Mouse (Mus musculus) intestine, embryonic 14.5 days (tissue): ENCODE data around the gene Map2k1. TPM values are rescaled to one million over a fixed set of nuclear protein-coding genes. Genes with fewer than 3 reads are reported as not detected.
A peak's percentile ranks its signal among the peaks of the same experiment; 100 is the strongest.
"Not testable (repeated sequence)": the region's sequence is repeated elsewhere in the genome, so short reads cannot be mapped to it uniquely, and the experiment has no call there.

ENCODE experiments used
- ATAC-seq: fragments of 200-750 bp; cut with Nextera tagmentation; replicated peaks from 2 replicates; pipeline ENCODE4 v1.8.0; 2017; ENCODE audit warnings: low read depth, moderate number of reproducible peaks, moderate TSS enrichment, moderate library complexity; ENCODE audit not compliant: low FRiP score, low TSS enrichment
- DNase-seq: peaks from one replicate; pipeline ENCODE4 v3.0.0-alpha.2; 2018; ENCODE audit warnings: low spot score
- H3K27ac ChIP-seq: fragments of 300-500 bp; sonication (generic); 2 replicates; pipeline ENCODE4 v1.5.1; 2014; ENCODE audit warnings: low read depth, mild to moderate bottlenecking, control low read depth
- H3K27me3 ChIP-seq: fragments of 300-500 bp; sonication (generic); replicated peaks from 2 replicates; pipeline ENCODE4 v1.6.1; 2014; ENCODE audit warnings: low read length, control low read depth; ENCODE audit not compliant: control insufficient read depth, insufficient read depth
- H3K36me3 ChIP-seq: fragments of 300-500 bp; sonication (generic); 2 replicates; pipeline ENCODE4 v1.6.1; 2014; ENCODE audit warnings: low read length, control low read depth; ENCODE audit not compliant: control insufficient read depth, insufficient read depth
- H3K4me1 ChIP-seq: fragments of 300-500 bp; sonication (generic); replicated peaks from 2 replicates; pipeline ENCODE4 v1.6.1; 2014; ENCODE audit warnings: low read length, control low read depth, mixed read lengths; ENCODE audit not compliant: control insufficient read depth, insufficient read depth
- H3K4me2 ChIP-seq: fragments of 300-500 bp; sonication (generic); 2 replicates; pipeline ENCODE4 v1.6.1; 2014; ENCODE audit warnings: low read length
- H3K4me3 ChIP-seq: fragments of 300-500 bp; sonication (generic); 2 replicates; pipeline ENCODE4 v1.5.1; 2014; ENCODE audit warnings: low read depth, low read length, control low read depth, mixed read lengths
- H3K9ac ChIP-seq: fragments of 300-500 bp; sonication (generic); 2 replicates; pipeline ENCODE4 v1.6.1; 2014; ENCODE audit warnings: mild to moderate bottlenecking, low read length
- H3K9me3 ChIP-seq: fragments of 300-500 bp; sonication (generic); 2 replicates; pipeline ENCODE4 v1.6.1; 2016; ENCODE audit warnings: low read length, control low read depth; ENCODE audit not compliant: control insufficient read depth
- WGBS: fragments of 180-500 bp; shearing (Covaris S2); extraction: QIAGEN DNeasy Blood & Tissue Kit; methylation state at CpG from one replicate; pipeline ENCODE4 v1.1.7; 2014; 5-methylcytosine and 5-hydroxymethylcytosine counted together
- polyA plus RNA-seq: library from polyadenylated mRNA; unstranded; fragments of >200 nt; fragmentation: Nextera tagmentation; extraction: Ambion mirVana; gene quantifications from 2 replicates; pipeline ENCODE4 v1.2.1, GENCODE M21; 2014

Gene Map2k1
- polyA plus RNA-seq, 1 experiment from 2014 or later: 90.9 TPM

- H3K27ac ChIP-seq: no peak overlapping the region
- H3K4me2 ChIP-seq: peak overlapping the region; percentile 83
- H3K27me3 ChIP-seq: no peaks in the 10 kb centered on the region
- ATAC-seq: no peak
- H3K9ac ChIP-seq: peak overlapping the region; percentile 94
- H3K36me3 ChIP-seq: peaks cover 45% of the 10 kb centered on the region
- peaks cover 10% of the 10 kb centered on the region; the same call in 1 of the 2 replicates for H3K4me1 ChIP-seq
- H3K9me3 ChIP-seq: no peaks in the 10 kb centered on the region
- no peak for DNase-seq
- H3K4me3 ChIP-seq: peak overlapping the region; percentile 94
These were observed 79.1 kb downstream of the Map2k1 start for GRCm38 (mm10) chr9:64174341-64174740.

GRCm38 (mm10) chr9:64173666-64174220 lies 79.7 kb downstream of the Map2k1 start:
- peak overlapping the region; percentile 94 for H3K9ac ChIP-seq
- peaks cover 10% of the 10 kb centered on the region; the same call in 1 of the 2 replicates for H3K4me1 ChIP-seq
- peak overlapping the region; percentile 83 for H3K4me2 ChIP-seq
- no peaks in the 10 kb centered on the region for H3K27me3 ChIP-seq
- H3K4me3 ChIP-seq: peak overlapping the region; percentile 94
- ATAC-seq (peak; percentile 6; the same call in 1 of the 2 replicates), DNase-seq (no peak)
- under 1% methylated on average over 16 of the region's 16 CpGs for WGBS
- H3K9me3 ChIP-seq: no peaks in the 10 kb centered on the region
- H3K36me3 ChIP-seq: peaks cover 44% of the 10 kb centered on the region
- H3K27ac ChIP-seq: peak overlapping the region; percentile 93

- Histone ChIP-seq H3K27me3 (no peaks in the 10 kb centered on the region), H3K9ac (peak within 1 kb of the TSS; percentile 94), H3K4me2 (peak within 1 kb of the TSS; percentile 83), H3K36me3 (peaks cover 37% of the 10 kb centered on the region), H3K4me1 (peaks cover 10% of the 10 kb centered on the region; the same call in 1 of the 2 replicates), H3K4me3 (peak within 1 kb of the TSS; percentile 94), H3K9me3 (no peaks in the 10 kb centered on the region), H3K27ac (peak within 1 kb of the TSS; percentile 93)
- WGBS: under 1% methylated on average over 41 of the region's 42 CpGs
- ATAC-seq (peak; percentile 87), DNase-seq (peak; percentile 95)
These were observed 80.4 kb downstream of the Map2k1 start, which contains the start of the genes Zwilch and Rpl4 for GRCm38 (mm10) chr9:64172816-64173665. Zwilch (minus strand) TSS chr9:64173104. Rpl4 (plus strand) TSS chr9:64173375.

- peak overlapping the region; percentile 94 for H3K4me3 ChIP-seq
- H3K9me3 ChIP-seq: no peaks in the 10 kb centered on the region
- H3K9ac ChIP-seq: peak overlapping the region; percentile 94
- peak overlapping the region; percentile 93 for H3K27ac ChIP-seq
- peak overlapping the region; percentile 59 for H3K4me2 ChIP-seq
- H3K27me3 ChIP-seq: no peaks in the 10 kb centered on the region
- H3K36me3 ChIP-seq: peaks cover 34% of the 10 kb centered on the region
- ATAC-seq (peak; percentile 44), DNase-seq (no peak)
- peaks cover 10% of the 10 kb centered on the region; the same call in 1 of the 2 replicates for H3K4me1 ChIP-seq
- 4% methylated on average over 18 of the region's 18 CpGs for WGBS
These were observed 81.2 kb downstream of the Map2k1 start for GRCm38 (mm10) chr9:64172145-64172815.

- not testable (repeated sequence) for H3K9ac ChIP-seq, DNase-seq, ATAC-seq, H3K27ac ChIP-seq, H3K9me3 ChIP-seq, H3K27me3 ChIP-seq, H3K4me3 ChIP-seq, H3K4me2 ChIP-seq
- H3K36me3 ChIP-seq: peaks cover 23% of the 10 kb centered on the region
- WGBS: 90% methylated on average over 3 of the region's 3 CpGs
- H3K4me1 ChIP-seq: peaks cover 10% of the 10 kb centered on the region; the same call in 1 of the 2 replicates
These were observed 83.5 kb downstream of the Map2k1 start for GRCm38 (mm10) chr9:64169967-64170366.

GRCm38 (mm10) chr9:64160471-64160870 lies 93.0 kb downstream of the Map2k1 start:
- 96% methylated on average over 5 of the region's 5 CpGs for WGBS
- Histone ChIP-seq H3K36me3 (peaks cover 87% of the 10 kb centered on the region), H3K27me3 (no peaks in the 10 kb centered on the region)

GRCm38 (mm10) chr9:64156641-64157040 lies 96.8 kb downstream of the Map2k1 start:
- no peak for ATAC-seq
- Histone ChIP-seq H3K4me1 (no peaks in the 10 kb centered on the region), H3K9ac (no peak overlapping the region), H3K9me3 (no peaks in the 10 kb centered on the region), H3K27ac (no peak overlapping the region), H3K36me3 (peaks cover 85% of the 10 kb centered on the region), H3K4me2 (no peak overlapping the region), H3K27me3 (no peaks in the 10 kb centered on the region), H3K4me3 (no peak overlapping the region)
- WGBS: 76% methylated on average over 1 of the region's 1 CpGs
- no peak for DNase-seq

More at GRCm38 (mm10) chr9:64160471-64160870, 93.0 kb downstream of the Map2k1 start:
- Histone ChIP-seq H3K9me3 (no peaks in the 10 kb centered on the region), H3K4me2 (no peak overlapping the region), H3K4me3 (no peak overlapping the region), H3K27ac (no peak overlapping the region), H3K4me1 (no peaks in the 10 kb centered on the region), H3K9ac (no peak overlapping the region)
- ATAC-seq (no peak), DNase-seq (no peak)

- no peak overlapping the region for H3K4me3 ChIP-seq
- ATAC-seq (no peak), DNase-seq (no peak)
- H3K36me3 ChIP-seq: peaks cover 42% of the 10 kb centered on the region
- no peak overlapping the region for H3K27ac ChIP-seq
- 93% methylated on average over 9 of the region's 9 CpGs for WGBS
- no peaks in the 10 kb centered on the region for H3K4me1 ChIP-seq
- H3K4me2 ChIP-seq: no peak overlapping the region
- no peaks in the 10 kb centered on the region for H3K9me3 ChIP-seq
- no peak overlapping the region for H3K9ac ChIP-seq
- H3K27me3 ChIP-seq: no peaks in the 10 kb centered on the region
These were observed 113.6 kb downstream of the Map2k1 start for GRCm38 (mm10) chr9:64139879-64140278.
